Mouse (Mus musculus) kidney, postnatal 0 days (tissue): Measurements from ENCODE around the gene Ilkap. TPM values are rescaled to one million over a fixed set of nuclear protein-coding genes. Genes with fewer than 3 reads are reported as not detected.

ENCODE experiments used
- ATAC-seq: fragments of 200-750 bp; cut with Nextera tagmentation; replicated peaks from 2 replicates; pipeline ENCODE4 v1.8.0; 2017; ENCODE audit warnings: low read depth, moderate number of reproducible peaks, moderate TSS enrichment, moderate library complexity; ENCODE audit not compliant: low FRiP score
- DNase-seq: peaks from one replicate; pipeline ENCODE4 v3.0.0-alpha.2; 2016; ENCODE audit warnings: low spot score
- H3K27ac ChIP-seq: fragments of 300-500 bp; sonication (generic); 2 replicates; pipeline ENCODE4 v1.5.1; 2014; ENCODE audit warnings: mild to moderate bottlenecking
- H3K27me3 ChIP-seq: fragments of 300-500 bp; sonication (generic); 2 replicates; pipeline ENCODE4 v1.6.1; 2014; ENCODE audit warnings: low read length, mixed read lengths; ENCODE audit not compliant: insufficient read depth
- H3K36me3 ChIP-seq: fragments of 300-500 bp; sonication (generic); 2 replicates; pipeline ENCODE4 v1.6.1; 2014; ENCODE audit warnings: low read length, mixed read lengths; ENCODE audit not compliant: insufficient read depth
- H3K4me1 ChIP-seq: fragments of 300-500 bp; sonication (generic); replicated peaks from 2 replicates; pipeline ENCODE4 v1.6.1; 2014; ENCODE audit warnings: antibody characterized with exemption, low read length, mixed read lengths; ENCODE audit not compliant: insufficient read depth
- H3K4me2 ChIP-seq: fragments of 300-500 bp; sonication (generic); 2 replicates; pipeline ENCODE4 v1.6.1; 2014; ENCODE audit warnings: mild to moderate bottlenecking, low read length, moderate library complexity, mixed read lengths
- H3K4me3 ChIP-seq: fragments of 300-500 bp; sonication (generic); replicated peaks from 2 replicates; pipeline ENCODE4 v1.5.1; 2014; ENCODE audit warnings: low read depth, low read length
- H3K9ac ChIP-seq: fragments of 300-500 bp; sonication (generic); 2 replicates; pipeline ENCODE4 v1.6.1; 2014; ENCODE audit warnings: low read depth, low read length
- H3K9me3 ChIP-seq: fragments of 300-500 bp; sonication (generic); replicated peaks from 2 replicates; pipeline ENCODE4 v1.6.1; 2016; ENCODE audit warnings: low read length, inconsistent platforms, mixed read lengths
- CTCF ChIP-seq: IDR thresholded peaks from 2 replicates; pipeline ENCODE4 v1.5.1; 2016; ENCODE audit warnings: antibody characterized with exemption, low read depth, mild to moderate bottlenecking, moderate library complexity
- WGBS: fragments of 180-500 bp; shearing (Covaris S2); extraction: QIAGEN DNeasy Blood & Tissue Kit; methylation state at CpG from one replicate; pipeline ENCODE4 v1.1.7; 2014; 5-methylcytosine and 5-hydroxymethylcytosine counted together
- polyA plus RNA-seq: library from polyadenylated mRNA; unstranded; fragments of >200 nt; fragmentation: Nextera tagmentation; extraction: Ambion mirVana; gene quantifications from 2 replicates; pipeline ENCODE4 v1.2.1, GENCODE M21; 2015

Ilkap gene
- polyA plus RNA-seq, 1 experiment from 2014 or later, result 91.0 TPM

GRCm38 (mm10) chr1:91367295-91367694 lies 31.3 kb downstream of the Ilkap start:
- Histone ChIP-seq H3K27me3 (no peaks in the 10 kb centered on the region), H3K9ac (no peak overlapping the region), H3K27ac (no peak overlapping the region), H3K4me2 (no peak overlapping the region), H3K36me3 (peaks cover 18% of the 10 kb centered on the region), H3K4me3 (no peak overlapping the region), H3K4me1 (0 out of 2 replicates have a peak, but pooled peaks cover 3% of the 10 kb centered on the region), H3K9me3 (no peaks in the 10 kb centered on the region)
- no peak for TF ChIP-seq CTCF
- DNase-seq, result no peak
- ATAC-seq, result no peak
- WGBS, result 100% methylated on average over 3 of the region's 3 CpGs

- ATAC-seq, result peak; percentile 52
- WGBS, result under 1% methylated on average over 59 of the region's 68 CpGs
- no peaks in the 10 kb centered on the region for H3K27me3 ChIP-seq
- H3K4me2 ChIP-seq, result peak within 1 kb of the TSS; percentile 89
- TF ChIP-seq CTCF, result peak; percentile 80
- H3K9me3 ChIP-seq, result no peaks in the 10 kb centered on the region
- H3K36me3 ChIP-seq, result 0 out of 2 replicates have a peak, but pooled peaks cover 11% of the 10 kb centered on the region
- H3K9ac ChIP-seq, result peak within 1 kb of the TSS; percentile 59
- peak; percentile 75 for DNase-seq
- H3K4me1 ChIP-seq, result 0 out of 2 replicates have a peak, but pooled peaks cover 3% of the 10 kb centered on the region
- peak within 1 kb of the TSS; percentile 37 for H3K4me3 ChIP-seq
- no peak within 1 kb of the TSS for H3K27ac ChIP-seq
Observed at GRCm38 (mm10) chr1:91366215-91367108, 32.2 kb downstream of the Ilkap start, which contains the start of gene Erfe. Gene Erfe, plus strand, starts transcription at chr1:91366430.

- DNase-seq, result no peak
- Histone ChIP-seq H3K27me3 (no peaks in the 10 kb centered on the region), H3K4me1 (0 out of 2 replicates have a peak, but pooled peaks cover 3% of the 10 kb centered on the region), H3K9ac (peak overlapping the region; percentile 59; the same call in 1 of the 2 replicates), H3K27ac (no peak overlapping the region), H3K4me3 (peak overlapping the region; percentile 37; the same call in 1 of the 2 replicates), H3K36me3 (0 out of 2 replicates have a peak, but pooled peaks cover 5% of the 10 kb centered on the region), H3K9me3 (no peaks in the 10 kb centered on the region), H3K4me2 (peak overlapping the region; percentile 89)
- ATAC-seq, result no peak; the same call in 1 of the 2 replicates
- no peak for TF ChIP-seq CTCF
- WGBS, result 26% methylated on average over 8 of the region's 8 CpGs
Observed at GRCm38 (mm10) chr1:91365816-91366214, 32.8 kb downstream of the Ilkap start.

GRCm38 (mm10) chr1:91364822-91365644 lies 33.6 kb downstream of the Ilkap start:
- Histone ChIP-seq H3K4me1 (0 out of 2 replicates have a peak, but pooled peaks cover 3% of the 10 kb centered on the region), H3K4me3 (no peak overlapping the region), H3K4me2 (no peak overlapping the region), H3K27ac (no peak overlapping the region), H3K9ac (no peak overlapping the region), H3K9me3 (no peaks in the 10 kb centered on the region), H3K36me3 (0 out of 2 replicates have a peak, but pooled peaks cover 3% of the 10 kb centered on the region), H3K27me3 (no peaks in the 10 kb centered on the region)
- no peak for ATAC-seq
- no peak for TF ChIP-seq CTCF
- DNase-seq, result peak; percentile 19
- 69% methylated on average over 16 of the region's 16 CpGs for WGBS

GRCm38 (mm10) chr1:91362113-91362512 lies 36.5 kb downstream of the Ilkap start:
- ATAC-seq, result no peak

GRCm38 (mm10) chr1:91356105-91356504 lies 42.5 kb downstream of the Ilkap start:
- no peak for DNase-seq
- Histone ChIP-seq H3K4me2 (no peak overlapping the region), H3K4me1 (no peaks in the 10 kb centered on the region), H3K36me3 (no peaks in the 10 kb centered on the region), H3K27ac (no peak overlapping the region), H3K9me3 (no peaks in the 10 kb centered on the region), H3K27me3 (no peaks in the 10 kb centered on the region), H3K4me3 (no peak overlapping the region), H3K9ac (no peak overlapping the region)
- TF ChIP-seq CTCF, result no peak
- no peak for ATAC-seq
- WGBS, result 78% methylated on average over 11 of the region's 11 CpGs

More at GRCm38 (mm10) chr1:91362113-91362512, 36.5 kb downstream of the Ilkap start:
- Histone ChIP-seq H3K27ac (no peak overlapping the region), H3K4me2 (no peak overlapping the region), H3K9me3 (no peaks in the 10 kb centered on the region), H3K9ac (no peak overlapping the region), H3K36me3 (no peaks in the 10 kb centered on the region), H3K4me1 (0 out of 2 replicates have a peak, but pooled peaks cover 3% of the 10 kb centered on the region), H3K27me3 (no peaks in the 10 kb centered on the region), H3K4me3 (no peak overlapping the region)
- 73% methylated on average over 5 of the region's 5 CpGs for WGBS
- no peak for DNase-seq
- TF ChIP-seq CTCF, result no peak
